Mouse (Mus musculus) monocyte, adult 2 months (primary cell): ENCODE results near the gene Dusp10.

Experiments used
- DNase-seq, 2 experiments: peaks; one replicate each; pipeline ENCODE4 v3.0.0; 2022; ENCODE audit warnings: low spot score in 2 of 2, low read depth in 1 of 2

Dusp10 gene

GRCm38 (mm10) chr1:184100414-184100813 is 87.3 kb downstream of the Dusp10 start:
- no peak for DNase-seq

- DNase-seq: no peak
Observed at GRCm38 (mm10) chr1:184100927-184101749, 88.0 kb downstream of the Dusp10 start.

GRCm38 (mm10) chr1:184101750-184102046 is 88.6 kb downstream of the Dusp10 start:
- DNase-seq: no peak

- DNase-seq: no peak
Observed at GRCm38 (mm10) chr1:184106832-184107231, 93.7 kb downstream of the Dusp10 start.

- DNase-seq: no peak
Observed at GRCm38 (mm10) chr1:184107448-184107847, 94.3 kb downstream of the Dusp10 start.

GRCm38 (mm10) chr1:184108254-184108653 is 95.2 kb downstream of the Dusp10 start:
- no peak for DNase-seq

GRCm38 (mm10) chr1:184117586-184117985 is 104.5 kb downstream of the Dusp10 start:
- DNase-seq: no peak

GRCm38 (mm10) chr1:184117991-184118390 is 104.9 kb downstream of the Dusp10 start:
- DNase-seq: no peak

- DNase-seq: no peak
Observed at GRCm38 (mm10) chr1:184118586-184118985, 105.5 kb downstream of the Dusp10 start.
